Mouse (Mus musculus) bone marrow, adult 2 months (tissue): Measurements from ENCODE around the gene Nrxn1.

Source experiments
- CTCF ChIP-seq: fragments of 200-500 bp; IDR thresholded peaks from 2 replicates; pipeline ENCODE4 v1.5.1; 2011; ENCODE audit warnings: low read length, control low read depth; ENCODE audit not compliant: control insufficient read depth, insufficient read depth
- POLR2A ChIP-seq: fragments of 200-500 bp; IDR thresholded peaks from 2 replicates; pipeline ENCODE4 v1.6.1; 2011; ENCODE audit warnings: low read depth, mild to moderate bottlenecking, control low read depth, low read length, borderline replicate concordance; ENCODE audit not compliant: control insufficient read depth

- TF ChIP-seq POLR2A (no peak), CTCF (no peak)
Measured at GRCm38 (mm10) chr17:90425974-90426373, 666.9 kb downstream of the Nrxn1 start.
